Mouse (Mus musculus) small intestine, adult 2 months (tissue): Measurements from ENCODE around the gene Knstrn.

Source experiments
- CTCF ChIP-seq: fragments of 200-500 bp; IDR thresholded peaks from 2 replicates; pipeline ENCODE4 v1.5.1; 2012; ENCODE audit warnings: low read depth, mild to moderate bottlenecking, control low read depth, inconsistent platforms, low read length, moderate library complexity, mixed read lengths; ENCODE audit not compliant: insufficient replicate concordance, insufficient read length; ENCODE audit errors: extremely low read depth
- POLR2A ChIP-seq: fragments of 200-500 bp; IDR thresholded peaks from 2 replicates; pipeline ENCODE4 v1.6.1; 2012; ENCODE audit warnings: low read depth, mild to moderate bottlenecking, control low read depth, inconsistent platforms, low read length, moderate library complexity

DNA sequence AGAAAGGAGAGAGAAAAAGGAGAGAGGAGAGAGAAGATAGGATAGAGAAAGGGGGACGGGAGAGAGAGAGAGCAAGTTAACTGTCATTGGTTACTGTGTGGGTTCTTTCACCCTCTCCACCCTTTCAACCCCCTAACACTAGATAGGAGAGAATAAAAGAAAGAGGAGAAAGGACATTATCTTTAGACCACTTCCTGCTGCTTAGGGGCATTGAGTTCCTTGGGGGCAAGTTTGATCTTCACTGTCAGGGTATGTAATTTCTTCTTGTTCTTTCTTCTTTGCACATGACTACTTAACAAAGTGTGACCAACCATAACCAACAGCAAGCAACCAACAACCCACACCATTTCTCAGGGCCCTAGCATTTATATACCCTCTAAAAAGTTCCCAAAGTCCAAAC is 1.1 kb upstream of the Knstrn start:
- TF ChIP-seq CTCF (no peak), POLR2A (no peak)
